Mouse (Mus musculus) G1E (cell line): ENCODE measurements around the gene Tmed11. TPM values are rescaled to one million over a fixed set of nuclear protein-coding genes. Genes with fewer than 3 reads are reported as not detected.
"Not testable (repeated sequence)": the region's sequence is repeated elsewhere in the genome, so short reads cannot be mapped to it uniquely, and the experiment has no call there.

Source experiments
- ATAC-seq: 2 replicates; pipeline ENCODE4 v1.8.0; 2016; ENCODE audit warnings: mild to moderate bottlenecking; ENCODE audit not compliant: insufficient number of reproducible peaks, poor library complexity, low FRiP score, severe bottlenecking; ENCODE audit errors: extremely low read depth
- DNase-seq: peaks from one replicate; pipeline ENCODE4 v3.0.0; 2012; ENCODE audit warnings: low spot score
- H3K27me3 ChIP-seq: 2 replicates; pipeline ENCODE4 v1.6.1; 2012; ENCODE audit warnings: mild to moderate bottlenecking, low read length, inconsistent platforms; ENCODE audit not compliant: insufficient read depth
- H3K36me3 ChIP-seq: replicated peaks from 2 replicates; pipeline ENCODE3; 2012; ENCODE audit warnings: mild to moderate bottlenecking, inconsistent platforms
- H3K4me1 ChIP-seq: 2 replicates; pipeline ENCODE4 v1.6.1; 2012; ENCODE audit warnings: low read depth, low read length, inconsistent platforms, mixed read lengths; ENCODE audit not compliant: insufficient read depth
- H3K4me3 ChIP-seq: 2 replicates; pipeline ENCODE4 v1.5.1; 2012; ENCODE audit warnings: low read depth, mild to moderate bottlenecking, inconsistent platforms, low read length, moderate library complexity, mixed read lengths
- H3K9me3 ChIP-seq: replicated peaks from 2 replicates; pipeline ENCODE4 v1.6.1; 2012; ENCODE audit warnings: inconsistent platforms
- CTCF ChIP-seq: IDR thresholded peaks from 2 replicates; pipeline ENCODE4 v1.5.1; 2012; ENCODE audit warnings: low read depth, low read length, inconsistent platforms, mixed read lengths
- GATA1 ChIP-seq: IDR thresholded peaks from 2 replicates; pipeline ENCODE4 v1.6.1; 2012; ENCODE audit warnings: borderline replicate concordance, low read length, inconsistent platforms, mixed read lengths
- GATA2 ChIP-seq: IDR thresholded peaks from 2 replicates; pipeline ENCODE4 v1.6.1; 2012; ENCODE audit warnings: low read depth, low read length, inconsistent platforms, borderline replicate concordance
- POLR2AphosphoS5 ChIP-seq: IDR thresholded peaks from 2 replicates; pipeline ENCODE4 v1.6.1; 2012; ENCODE audit warnings: low read depth, low read length, inconsistent platforms; ENCODE audit not compliant: insufficient replicate concordance
- TAL1 ChIP-seq: conservative IDR thresholded peaks from 2 replicates; pipeline ENCODE4 v1.6.1; 2012; ENCODE audit warnings: low read depth, low read length, inconsistent platforms, mixed read lengths
- polyA plus RNA-seq: library from polyadenylated mRNA; stranded (reverse); fragments of >175 nt; gene quantifications from 2 replicates; pipeline ENCODE4 v1.2.3, GENCODE M21; 2012
- total RNA-seq, 2 experiments: library from RNA; stranded (forward) in 1 of 2; stranded (reverse) in 1 of 2; fragments of 200-1000 nt in 1 of 2; fragments of >200 nt in 1 of 2; fragmentation: Nextera tagmentation in 1 of 2; gene quantifications; 2 replicates each; pipeline ENCODE4 v1.2.3; 2014 to 2017

Gene Tmed11
- not detected in 2 replicates for total RNA-seq (2014; fragmentation: Nextera tagmentation)
- not detected in 2 replicates for total RNA-seq (2017)
- polyA plus RNA-seq = not detected in 2 replicates

- not testable (repeated sequence) for ATAC-seq, DNase-seq, H3K4me3 ChIP-seq, H3K4me1 ChIP-seq, H3K27me3 ChIP-seq, H3K36me3 ChIP-seq, H3K9me3 ChIP-seq
Observed at GRCm38 (mm10) chr5:108795263-108795662, at the start of gene Tmed11. Tmed11 (minus strand) TSS chr5:108795363.

- Histone ChIP-seq H3K9me3 (no peaks in the 10 kb centered on the region), H3K36me3 (no peaks in the 10 kb centered on the region), H3K4me3 (no peak overlapping the region), H3K27me3 (no peaks in the 10 kb centered on the region), H3K4me1 (no peaks in the 10 kb centered on the region)
- no peak for DNase-seq
- peak; percentile 4; the same call in 1 of the 2 replicates for ATAC-seq
- TF ChIP-seq POLR2AphosphoS5 = no peak
- TF ChIP-seq CTCF = no peak
- TF ChIP-seq GATA2 = no peak
- TF ChIP-seq TAL1 = no peak
- no peak for TF ChIP-seq GATA1
Observed at GRCm38 (mm10) chr5:108836156-108836555, 41.0 kb upstream of the Tmed11 start.

GRCm38 (mm10) chr5:108823276-108823675 is 28.1 kb upstream of the Tmed11 start:
- DNase-seq = no peak
- Histone ChIP-seq H3K9me3 (no peaks in the 10 kb centered on the region), H3K4me1 (no peaks in the 10 kb centered on the region), H3K27me3 (no peaks in the 10 kb centered on the region), H3K4me3 (no peak overlapping the region), H3K36me3 (no peaks in the 10 kb centered on the region)
- ATAC-seq = no peak
- TF ChIP-seq TAL1 (no peak), GATA1 (no peak)

- not testable (repeated sequence) for ATAC-seq, H3K36me3 ChIP-seq, H3K4me1 ChIP-seq, H3K4me3 ChIP-seq, DNase-seq, H3K9me3 ChIP-seq, H3K27me3 ChIP-seq
Observed at GRCm38 (mm10) chr5:108808750-108809149, 13.6 kb upstream of the Tmed11 start, which contains the start of gene Vmn2r8. Vmn2r8 (minus strand) TSS chr5:108808850.

GRCm38 (mm10) chr5:108803646-108804045 is 8.5 kb upstream of the Tmed11 start:
- H3K4me1 ChIP-seq = no peaks in the 10 kb centered on the region
- H3K9me3 ChIP-seq = no peaks in the 10 kb centered on the region
- DNase-seq (no peak), ATAC-seq (no peak)
- TF ChIP-seq POLR2AphosphoS5 (no peak), GATA2 (no peak), CTCF (no peak), GATA1 (no peak), TAL1 (no peak)
- no peak overlapping the region for H3K4me3 ChIP-seq
- no peaks in the 10 kb centered on the region for H3K27me3 ChIP-seq
- no peaks in the 10 kb centered on the region for H3K36me3 ChIP-seq

DNA sequence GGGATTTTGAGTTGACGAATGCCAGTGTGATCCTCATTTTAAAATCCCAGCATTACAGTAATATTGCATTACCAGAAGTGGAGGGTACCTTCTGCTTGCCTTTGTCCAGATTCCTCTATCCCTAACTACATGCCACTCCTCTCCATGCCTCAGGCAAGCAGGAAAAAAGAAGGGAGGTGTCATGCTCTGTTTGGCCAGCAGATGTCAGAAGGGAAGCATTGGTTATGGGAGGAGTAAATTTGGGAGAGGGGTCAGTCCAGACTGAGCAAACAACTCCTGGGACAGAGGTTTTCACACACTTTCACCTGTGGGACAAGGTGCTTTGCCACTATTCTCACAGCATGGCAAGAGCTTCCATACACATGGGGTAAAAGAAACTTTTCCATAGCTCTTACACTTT is 4.8 kb downstream of the Tmed11 start:
- DNase-seq, H3K36me3 ChIP-seq, H3K9me3 ChIP-seq, H3K27me3 ChIP-seq, H3K4me3 ChIP-seq, H3K4me1 ChIP-seq, ATAC-seq: not testable (repeated sequence)

DNA sequence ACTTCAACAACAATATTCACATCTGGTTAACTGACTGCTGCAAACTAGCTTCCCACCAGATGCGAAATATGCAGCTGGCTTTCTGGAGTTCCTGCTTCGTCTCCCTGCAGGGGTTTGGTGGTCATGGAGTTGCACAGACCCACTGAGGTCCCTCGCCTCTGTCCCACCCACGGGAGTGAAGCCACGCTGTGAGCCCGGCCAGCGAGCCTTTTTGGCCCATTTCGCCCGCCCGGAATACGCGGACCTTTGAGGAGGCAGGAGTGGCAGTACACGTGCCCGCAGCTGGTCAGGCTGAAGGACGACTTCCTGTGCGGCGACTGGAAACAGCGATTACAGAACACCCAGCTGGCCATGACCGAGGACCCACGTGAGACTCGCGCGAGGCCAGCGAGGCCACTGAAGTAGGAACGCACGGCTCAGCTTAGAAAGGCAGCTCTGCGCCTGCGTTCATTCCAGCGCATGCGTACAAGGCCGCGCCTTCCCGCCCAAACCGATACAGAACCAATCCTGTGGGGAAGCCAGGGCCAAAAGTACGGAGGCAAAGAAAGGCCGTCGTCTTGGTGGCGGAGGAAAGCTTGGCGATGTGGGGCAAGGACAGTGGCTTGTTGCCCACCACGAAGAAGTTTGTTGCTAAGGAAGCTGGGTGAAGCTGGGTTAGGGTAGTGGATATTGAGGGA is 20.4 kb downstream of the Tmed11 start, which contains the start of gene Rnf212:
Gene Rnf212, minus strand, starts transcription at position 353 of the 677 bp plus-strand sequence.
- Histone ChIP-seq H3K4me3 (no peak within 1 kb of the TSS), H3K9me3 (no peaks in the 10 kb centered on the region), H3K4me1 (no peaks in the 10 kb centered on the region), H3K36me3 (no peaks in the 10 kb centered on the region), H3K27me3 (peaks cover 4% of the 10 kb centered on the region; the same call in 1 of the 2 replicates)
- TF ChIP-seq GATA1 (no peak), GATA2 (no peak), TAL1 (no peak), POLR2AphosphoS5 (no peak), CTCF (no peak)
- DNase-seq = no peak
- ATAC-seq = no peak
